Mouse (Mus musculus): Measurements from ENCODE around the gene Mrps34. TPM values are rescaled to one million over a fixed set of nuclear protein-coding genes. Genes with fewer than 3 reads are reported as not detected.

Mrps34 gene
- polyA plus RNA-seq (2016; fragmentation: Nextera tagmentation; extraction: Ambion mirVana), result 89.9 and 98.4 TPM in 2 replicates

DNA sequence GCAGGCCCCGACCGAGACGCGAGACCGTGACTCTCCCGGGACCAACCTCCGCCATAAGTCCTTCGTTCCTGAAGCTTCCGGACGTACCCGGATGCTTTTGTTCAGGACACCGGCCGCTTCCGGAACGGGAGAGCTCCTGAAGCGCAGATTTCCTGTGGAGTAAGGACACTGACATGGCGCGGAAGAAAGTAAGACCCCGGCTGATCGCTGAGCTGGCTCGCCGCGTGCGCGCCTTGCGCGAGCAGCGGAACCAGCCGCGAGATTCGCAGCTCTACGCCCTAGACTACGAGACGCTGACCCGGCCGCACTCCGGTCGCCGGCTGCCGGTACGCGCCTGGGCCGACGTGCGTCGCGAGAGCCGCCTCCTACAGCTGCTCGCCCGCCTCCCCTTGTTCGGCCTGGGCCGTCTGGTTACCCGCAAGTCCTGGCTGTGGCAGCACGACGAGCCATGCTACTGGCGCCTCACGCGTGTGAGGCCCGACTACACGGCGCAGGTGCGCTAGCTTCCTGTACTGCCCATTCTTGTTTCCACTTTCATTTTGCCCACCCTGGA is at the start of gene Mrps34, which contains the start of gene Eme2:
Mrps34 (plus strand) TSS at position 122 of the 553 bp plus-strand sequence.
Eme2 (minus strand) TSS at position 93 of the 553 bp plus-strand sequence.
- Histone ChIP-seq H3K27ac (peak within 1 kb of the TSS; percentile 59), H3K4me3 (peak within 1 kb of the TSS; percentile 94), H3K9me3 (no peaks in the 10 kb centered on the region), H3K27me3 (replicated peaks) (no peaks in the 10 kb centered on the region), H3K36me3 (peaks cover 69% of the 10 kb centered on the region), H3K4me2 (replicated peaks) (peak within 1 kb of the TSS; percentile 99), H3K4me1 (peaks cover 38% of the 10 kb centered on the region), H3K9ac (peak within 1 kb of the TSS; percentile 87)
- under 1% methylated on average over 62 of the region's 62 CpGs for WGBS
- peak; percentile 27 for ATAC-seq (ENCODE audit: low FRiP score, low read depth)

DNA sequence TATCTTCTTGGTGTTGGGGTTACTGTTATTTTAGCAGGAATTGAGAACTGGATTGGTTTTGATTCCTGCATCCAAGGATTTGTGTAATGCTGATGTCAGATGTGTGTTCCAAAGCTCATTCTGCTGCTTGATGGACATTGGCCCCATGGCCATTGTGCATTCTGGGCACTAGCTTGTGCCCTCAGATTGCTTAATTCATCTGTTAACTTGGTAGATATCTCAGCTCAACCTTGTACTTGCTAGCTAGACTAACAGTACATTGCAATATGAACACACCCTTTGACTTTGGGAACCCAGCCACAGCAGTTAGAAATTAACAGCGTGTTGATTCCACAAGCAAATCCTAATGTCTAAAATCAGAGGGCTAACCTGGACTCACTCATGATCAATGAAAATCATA is 47.5 kb upstream of the Mrps34 start:
- Histone ChIP-seq H3K27ac (no peak overlapping the region), H3K4me3 (no peak overlapping the region), H3K27me3 (replicated peaks) (peaks cover 4% of the 10 kb centered on the region; the same call in 1 of the 2 replicates), H3K9ac (no peak overlapping the region), H3K9me3 (no peaks in the 10 kb centered on the region), H3K4me1 (peaks cover 17% of the 10 kb centered on the region; the same call in 1 of the 2 replicates), H3K36me3 (no peaks in the 10 kb centered on the region), H3K4me2 (replicated peaks) (no peak overlapping the region)
- ATAC-seq (ENCODE audit: low FRiP score, low read depth), result no peak
- 98% methylated on average over 1 of the region's 1 CpGs for WGBS

DNA sequence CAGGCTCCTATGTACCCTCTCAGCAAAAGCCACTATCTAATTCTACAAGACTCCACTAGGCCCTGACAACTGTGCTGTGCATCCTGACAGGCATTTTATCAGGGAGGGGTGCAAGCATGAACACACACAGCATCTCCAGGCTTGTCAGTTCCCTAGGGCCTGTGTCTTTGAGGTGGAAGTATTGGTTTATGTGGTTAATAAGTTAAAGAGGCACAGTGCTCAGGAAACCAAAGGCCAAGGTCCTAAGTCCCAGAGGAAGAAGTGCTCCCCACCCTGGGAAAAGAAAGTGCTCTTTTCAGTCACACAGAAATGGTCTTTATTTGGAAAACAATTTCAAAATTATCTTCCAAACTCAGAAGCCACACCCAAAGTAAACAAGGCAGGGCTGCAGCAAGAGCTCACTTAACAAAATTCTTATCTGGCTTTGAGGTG is 46.3 kb upstream of the Mrps34 start:
- H3K27ac ChIP-seq, result no peak overlapping the region
- no peaks in the 10 kb centered on the region for H3K9me3 ChIP-seq
- no peak overlapping the region for H3K9ac ChIP-seq
- H3K27me3 ChIP-seq (replicated peaks), result peaks cover 4% of the 10 kb centered on the region; the same call in 1 of the 2 replicates
- no peak overlapping the region for H3K4me3 ChIP-seq
- no peak for ATAC-seq (ENCODE audit: low FRiP score, low read depth)
- H3K36me3 ChIP-seq, result peaks cover 5% of the 10 kb centered on the region
- peaks cover 17% of the 10 kb centered on the region; the same call in 1 of the 2 replicates for H3K4me1 ChIP-seq
- H3K4me2 ChIP-seq (replicated peaks), result peak overlapping the region; percentile 92

DNA sequence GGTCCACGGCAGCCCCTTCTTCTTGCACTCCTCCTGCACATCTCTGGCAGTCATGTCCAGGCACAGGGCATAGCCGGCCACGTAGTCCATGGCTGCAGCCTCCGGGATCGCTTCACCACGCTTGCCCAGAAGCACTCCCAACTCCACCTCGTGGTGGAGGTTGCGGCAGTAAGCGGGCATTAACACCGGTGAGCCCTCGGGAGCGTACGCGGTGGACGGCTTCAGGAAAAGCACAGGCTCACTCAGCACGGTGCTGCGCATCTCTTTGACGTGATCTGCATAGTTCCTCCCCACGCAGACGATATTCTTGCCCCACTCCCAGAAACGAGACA is 45.2 kb upstream of the Mrps34 start:
- Histone ChIP-seq H3K27ac (no peak overlapping the region), H3K4me3 (peak overlapping the region; percentile 78), H3K9me3 (no peaks in the 10 kb centered on the region), H3K4me2 (replicated peaks) (peak overlapping the region; percentile 92), H3K4me1 (peaks cover 17% of the 10 kb centered on the region; the same call in 1 of the 2 replicates), H3K9ac (peak overlapping the region; percentile 77), H3K27me3 (replicated peaks) (peaks cover 4% of the 10 kb centered on the region; the same call in 1 of the 2 replicates), H3K36me3 (peaks cover 7% of the 10 kb centered on the region)
- peak; percentile 73 for ATAC-seq (ENCODE audit: low FRiP score, low read depth)
- under 1% methylated on average over 21 of the region's 21 CpGs for WGBS

DNA sequence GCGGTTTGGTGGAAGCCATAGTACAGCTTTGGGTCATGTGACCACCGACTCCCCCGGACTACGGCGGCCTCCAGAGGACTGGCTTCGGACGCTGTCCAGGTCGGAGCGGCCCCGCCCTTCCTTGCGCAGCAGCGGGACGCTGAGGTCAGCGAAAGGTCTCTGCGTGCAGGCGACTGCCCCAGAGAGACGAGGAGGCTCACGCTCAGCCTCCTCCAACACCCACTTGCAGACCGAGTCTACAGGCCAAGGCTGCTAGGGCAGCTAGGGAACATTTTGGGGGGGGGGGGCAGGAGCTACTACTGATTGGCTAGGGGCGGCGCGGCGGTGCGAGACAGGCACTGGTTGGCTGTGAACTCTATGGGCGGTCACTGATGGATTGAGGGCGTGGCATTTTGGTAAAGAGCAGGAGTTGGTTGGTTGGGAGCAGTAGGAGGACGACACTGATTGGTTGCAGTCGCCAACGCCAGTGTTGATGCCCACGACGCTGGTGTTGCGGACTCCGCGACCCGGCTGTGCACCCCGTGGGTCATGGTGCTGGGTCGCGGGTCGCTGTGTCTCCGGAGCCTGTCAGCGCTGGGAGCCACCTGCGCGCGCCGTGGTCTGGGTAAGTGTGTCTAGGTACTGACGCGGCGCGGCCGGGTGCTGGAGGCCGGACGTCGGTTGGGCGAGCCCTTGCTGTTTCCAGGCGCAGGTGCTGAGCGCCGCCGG is 44.7 kb upstream of the Mrps34 start, which contains the start of gene Fahd1:
Fahd1 (minus strand) TSS at position 300 of the 708 bp plus-strand sequence.
- H3K4me2 ChIP-seq (replicated peaks), result peak within 1 kb of the TSS; percentile 92
- H3K9me3 ChIP-seq, result no peaks in the 10 kb centered on the region
- H3K36me3 ChIP-seq, result peaks cover 7% of the 10 kb centered on the region
- H3K4me3 ChIP-seq, result peak within 1 kb of the TSS; percentile 78
- under 1% methylated on average over 58 of the region's 58 CpGs for WGBS
- peak within 1 kb of the TSS; percentile 84 for H3K27ac ChIP-seq
- ATAC-seq (ENCODE audit: low FRiP score, low read depth), result peak; percentile 100
- peak within 1 kb of the TSS; percentile 77 for H3K9ac ChIP-seq
- peaks cover 4% of the 10 kb centered on the region; the same call in 1 of the 2 replicates for H3K27me3 ChIP-seq (replicated peaks)
- peaks cover 17% of the 10 kb centered on the region; the same call in 1 of the 2 replicates for H3K4me1 ChIP-seq

DNA sequence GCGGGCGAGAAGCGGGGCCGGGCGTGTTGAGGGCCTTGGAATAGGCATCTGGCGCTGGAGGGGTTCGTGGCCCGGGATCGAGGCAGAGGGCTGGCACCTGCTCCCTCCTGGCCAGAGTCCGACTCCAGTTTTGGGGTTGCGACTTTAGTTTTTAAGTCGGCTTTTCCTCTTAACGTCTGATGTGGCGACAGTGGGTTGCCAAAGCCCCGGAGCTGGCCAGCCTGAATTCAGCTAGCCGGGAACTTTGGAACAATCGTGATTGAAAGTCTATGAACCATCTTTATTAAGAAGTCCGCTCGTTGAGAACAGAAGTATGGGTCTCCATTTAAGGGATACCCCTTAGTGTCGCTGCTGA is 44.2 kb upstream of the Mrps34 start:
- ATAC-seq (ENCODE audit: low FRiP score, low read depth), result no peak; the same call in 1 of the 2 replicates
- H3K27me3 ChIP-seq (replicated peaks), result peaks cover 4% of the 10 kb centered on the region; the same call in 1 of the 2 replicates
- H3K4me2 ChIP-seq (replicated peaks), result peak overlapping the region; percentile 92
- H3K9me3 ChIP-seq, result no peaks in the 10 kb centered on the region
- H3K9ac ChIP-seq, result peak overlapping the region; percentile 67
- no peak overlapping the region; the same call in 1 of the 2 replicates for H3K27ac ChIP-seq
- H3K36me3 ChIP-seq, result peaks cover 7% of the 10 kb centered on the region
- peaks cover 17% of the 10 kb centered on the region; the same call in 1 of the 2 replicates for H3K4me1 ChIP-seq
- H3K4me3 ChIP-seq, result peak overlapping the region; percentile 78
- 2% methylated on average over 20 of the region's 20 CpGs for WGBS

DNA sequence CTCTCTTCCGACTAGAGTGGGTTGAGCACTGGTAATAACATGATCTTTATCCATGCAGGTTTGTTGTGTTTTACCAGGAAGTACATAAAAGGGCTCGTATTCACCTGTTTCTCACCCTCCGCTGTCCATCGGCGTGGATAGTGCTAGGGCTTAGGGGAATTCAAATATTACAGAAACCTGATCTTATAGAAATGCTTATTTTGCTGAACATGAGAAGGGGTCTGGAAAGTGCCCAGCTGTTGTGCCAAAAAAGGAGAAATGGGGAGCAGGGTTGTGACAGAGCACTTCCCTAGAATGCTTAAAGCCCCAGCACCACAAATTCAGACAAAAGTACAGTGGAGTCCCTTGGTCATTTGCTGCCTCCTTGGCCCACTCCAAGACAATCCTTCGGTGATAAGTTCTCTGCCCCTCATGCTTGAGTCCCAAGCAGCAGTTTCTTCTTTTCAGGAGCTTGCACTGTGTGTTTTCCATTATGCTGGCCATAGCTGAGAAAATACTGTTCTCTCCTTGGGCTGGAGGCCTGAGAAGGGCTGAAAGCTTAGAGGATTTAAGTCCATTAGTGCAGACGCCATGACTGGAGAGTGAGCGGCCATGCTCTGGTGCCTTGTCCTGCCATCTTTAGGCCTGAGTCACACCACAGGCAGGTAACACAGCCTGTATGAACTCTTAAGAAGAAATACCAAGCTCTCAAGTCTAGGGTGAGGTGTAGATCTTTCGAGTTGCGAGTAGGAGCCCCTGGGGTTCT is 43.4 kb upstream of the Mrps34 start:
- peaks cover 17% of the 10 kb centered on the region; the same call in 1 of the 2 replicates for H3K4me1 ChIP-seq
- peaks cover 4% of the 10 kb centered on the region; the same call in 1 of the 2 replicates for H3K27me3 ChIP-seq (replicated peaks)
- no peak for ATAC-seq (ENCODE audit: low FRiP score, low read depth)
- H3K9ac ChIP-seq, result no peak overlapping the region
- H3K27ac ChIP-seq, result no peak overlapping the region
- H3K9me3 ChIP-seq, result no peaks in the 10 kb centered on the region
- peak overlapping the region; percentile 78; the same call in 1 of the 2 replicates for H3K4me3 ChIP-seq
- H3K36me3 ChIP-seq, result peaks cover 9% of the 10 kb centered on the region
- H3K4me2 ChIP-seq (replicated peaks), result peak overlapping the region; percentile 92
- WGBS, result 85% methylated on average over 10 of the region's 10 CpGs

DNA sequence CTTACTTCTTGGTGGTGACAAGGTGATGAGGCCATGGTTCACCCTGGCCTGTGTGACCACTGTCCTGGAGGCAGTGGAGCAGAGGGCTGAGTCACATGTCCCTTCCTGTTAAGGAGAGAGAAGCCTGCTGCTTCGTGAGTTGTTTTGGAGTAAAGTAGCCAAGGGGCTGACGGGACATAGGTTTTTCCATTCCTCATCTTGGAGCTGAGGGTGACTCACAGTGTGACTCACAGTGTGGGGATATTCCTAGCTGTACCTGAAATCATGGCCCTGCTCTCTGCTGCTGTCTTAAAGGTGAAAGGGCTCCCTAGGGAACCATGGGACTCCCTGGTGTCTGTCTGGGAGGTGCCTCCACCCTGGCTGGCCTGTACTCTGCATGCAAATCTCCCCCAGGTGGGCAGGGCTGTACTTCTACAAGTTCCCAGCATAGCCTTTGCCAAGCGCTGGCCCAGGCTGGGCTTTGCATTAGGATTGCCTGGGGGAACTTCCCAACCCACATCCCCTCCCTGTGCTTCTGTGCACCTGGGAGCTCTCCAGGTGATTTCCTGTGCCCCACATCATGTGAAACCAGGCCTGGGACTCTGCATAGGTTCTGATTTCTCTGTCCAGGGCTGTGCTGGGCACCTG is 39.0 kb upstream of the Mrps34 start:
- H3K36me3 ChIP-seq, result peaks cover 33% of the 10 kb centered on the region
- no peak for ATAC-seq (ENCODE audit: low FRiP score, low read depth)
- H3K9me3 ChIP-seq, result no peaks in the 10 kb centered on the region
- H3K9ac ChIP-seq, result no peak overlapping the region
- H3K4me2 ChIP-seq (replicated peaks), result no peak overlapping the region
- no peak overlapping the region for H3K4me3 ChIP-seq
- 92% methylated on average over 3 of the region's 3 CpGs for WGBS
- peaks cover 7% of the 10 kb centered on the region; the same call in 1 of the 2 replicates for H3K4me1 ChIP-seq
- H3K27me3 ChIP-seq (replicated peaks), result peaks cover 4% of the 10 kb centered on the region; the same call in 1 of the 2 replicates
- H3K27ac ChIP-seq, result no peak overlapping the region

DNA sequence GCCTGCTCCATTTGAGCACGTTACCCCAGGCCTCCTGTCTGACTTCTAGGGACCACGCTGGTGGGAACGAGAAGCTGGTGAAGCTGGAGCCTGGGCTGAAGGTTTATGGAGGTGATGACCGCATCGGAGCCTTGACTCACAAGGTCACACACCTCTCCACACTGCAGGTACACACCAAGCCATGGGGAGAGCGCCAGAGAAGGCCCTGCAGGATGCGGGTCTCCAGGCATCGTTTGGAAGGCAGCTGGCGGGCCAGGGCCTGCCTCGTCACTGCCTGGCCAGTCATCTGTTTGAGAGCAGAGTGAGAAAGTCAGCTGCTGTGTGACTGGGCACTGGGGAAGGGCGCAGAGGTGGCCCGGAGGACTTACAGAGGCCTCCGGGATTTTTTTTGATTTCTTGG is 38.3 kb upstream of the Mrps34 start:
- Histone ChIP-seq H3K4me2 (replicated peaks) (no peak overlapping the region), H3K27ac (no peak overlapping the region), H3K9me3 (no peaks in the 10 kb centered on the region), H3K4me1 (peaks cover under 1% of the 10 kb centered on the region; the same call in 1 of the 2 replicates), H3K27me3 (replicated peaks) (peaks cover 3% of the 10 kb centered on the region; the same call in 1 of the 2 replicates), H3K36me3 (peaks cover 39% of the 10 kb centered on the region), H3K4me3 (no peak overlapping the region), H3K9ac (no peak overlapping the region)
- WGBS, result 93% methylated on average over 13 of the region's 13 CpGs
- ATAC-seq (ENCODE audit: low FRiP score, low read depth), result no peak

DNA sequence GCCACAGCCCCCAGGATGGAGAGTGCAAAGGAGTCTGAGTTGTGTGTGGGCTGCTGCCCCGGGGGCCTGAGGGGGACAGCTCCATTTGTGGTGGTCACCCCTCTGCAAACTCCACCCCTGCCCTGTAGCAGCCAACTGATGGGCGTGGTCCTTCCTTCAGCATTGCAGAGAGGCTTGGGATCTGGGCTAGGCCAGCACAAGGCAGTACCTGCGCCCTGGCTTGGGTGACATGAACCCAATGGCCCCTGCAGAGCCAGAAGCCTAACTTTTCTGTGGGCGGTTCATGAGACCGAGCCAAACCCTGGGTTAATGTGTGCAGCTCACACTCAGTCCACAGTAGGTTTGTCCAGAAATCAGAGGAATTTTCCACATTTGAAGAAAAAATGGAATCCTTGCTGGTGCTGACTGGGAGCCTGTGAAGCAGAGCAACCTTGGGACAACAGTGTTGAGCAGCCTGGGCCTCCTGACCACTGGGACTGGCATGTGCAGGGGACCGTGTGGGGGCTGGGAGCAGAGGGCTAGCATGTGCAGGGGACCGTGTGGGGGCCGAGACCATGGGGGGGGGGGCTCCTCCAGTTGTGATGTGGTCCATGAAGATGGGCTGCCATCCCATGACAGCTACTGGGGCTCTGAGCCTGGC is 37.0 kb upstream of the Mrps34 start:
- no peak overlapping the region for H3K4me2 ChIP-seq (replicated peaks)
- H3K36me3 ChIP-seq, result peaks cover 44% of the 10 kb centered on the region
- H3K9ac ChIP-seq, result no peak overlapping the region
- H3K4me1 ChIP-seq, result no peaks in the 10 kb centered on the region
- H3K4me3 ChIP-seq, result no peak overlapping the region
- H3K27ac ChIP-seq, result no peak overlapping the region
- ATAC-seq (ENCODE audit: low FRiP score, low read depth), result no peak
- no peaks in the 10 kb centered on the region for H3K27me3 ChIP-seq (replicated peaks)
- H3K9me3 ChIP-seq, result no peaks in the 10 kb centered on the region
- WGBS, result 81% methylated on average over 8 of the region's 8 CpGs

DNA sequence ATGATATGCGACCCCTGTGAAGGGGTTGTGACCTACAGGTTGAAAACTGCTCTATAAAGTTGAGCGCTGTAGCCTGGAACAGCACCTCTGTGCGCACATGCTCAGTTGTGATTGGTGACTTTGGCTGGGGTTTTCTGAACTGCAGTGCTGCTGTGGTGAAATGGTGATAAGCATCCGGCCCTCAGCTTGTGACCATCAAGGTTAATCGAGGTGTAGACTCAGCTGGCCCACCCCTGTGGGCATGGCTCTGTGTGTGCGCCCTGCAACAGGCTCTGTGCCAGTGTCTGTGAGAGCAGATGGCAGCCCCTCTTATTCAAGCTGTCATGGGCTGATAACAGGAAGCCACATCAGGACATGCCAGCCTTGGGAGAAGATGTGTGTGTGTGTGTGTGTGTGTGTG is 35.9 kb upstream of the Mrps34 start:
- Histone ChIP-seq H3K27ac (no peak overlapping the region), H3K4me2 (replicated peaks) (no peak overlapping the region), H3K4me3 (no peak overlapping the region), H3K4me1 (no peaks in the 10 kb centered on the region), H3K36me3 (peaks cover 43% of the 10 kb centered on the region), H3K9ac (no peak overlapping the region), H3K9me3 (no peaks in the 10 kb centered on the region), H3K27me3 (replicated peaks) (no peaks in the 10 kb centered on the region)
- WGBS, result 87% methylated on average over 6 of the region's 6 CpGs
- no peak for ATAC-seq (ENCODE audit: low FRiP score, low read depth)

Data from neural tube, embryonic 12.5 days (tissue).